In genomic region chr13:63075331-63075855, GRCm38 (mm10) we compare ENCODE assay signal across 21 mouse cellular contexts.
"Had no signal": no experiment of that assay in that cellular context is flagged by ENCODE, and none has a peak within 500 bp of the region (broad histone marks: within the 10 kb centered on the region; RNA-seq: fewer than 3 reads in every experiment).

No protein-coding gene starts in this region.

- H3K4me1 ChIP-seq: hindbrain, embryonic 15.5 days; kidney, embryonic 15.5 days had no signal

- H3K9me3 ChIP-seq: hindbrain, embryonic 13.5 days; hindbrain, embryonic 15.5 days; kidney, embryonic 15.5 days; limb, embryonic 13.5 days; limb, embryonic 15.5 days had no signal

- ATAC-seq: forebrain, postnatal 0 days; hindbrain, postnatal 0 days had no signal

- DNase-seq: forebrain, postnatal 0 days; gastrocnemius, postnatal 14 days; gastrocnemius, postnatal 36 days; heart, adult 18-20 months; heart, postnatal 10 days; kidney, adult 11 months; kidney, adult 2 months; kidney, adult 9 months; kidney, postnatal 14 days; kidney, postnatal 36 days; layer of hippocampus, adult 9-11 months; layer of hippocampus, postnatal 36 days; left cerebral cortex, postnatal 4 days had no signal

- H3K36me3 ChIP-seq: hindbrain, embryonic 13.5 days; hindbrain, embryonic 15.5 days; kidney, embryonic 15.5 days; limb, embryonic 13.5 days; limb, embryonic 15.5 days had no signal

- H3K4me2 ChIP-seq: heart, embryonic 11.5 days; hindbrain, embryonic 13.5 days; hindbrain, embryonic 15.5 days; kidney, embryonic 15.5 days; limb, embryonic 13.5 days; limb, embryonic 15.5 days had no signal

- H3K27me3 ChIP-seq: hindbrain, embryonic 13.5 days; hindbrain, embryonic 15.5 days; kidney, embryonic 15.5 days; limb, embryonic 13.5 days; limb, embryonic 15.5 days had no signal

- H3K27ac ChIP-seq: hindbrain, embryonic 13.5 days; hindbrain, embryonic 15.5 days; hindbrain, postnatal 0 days; kidney, embryonic 15.5 days; kidney, postnatal 0 days had no signal

- H3K4me3 ChIP-seq: hindbrain, embryonic 13.5 days; hindbrain, embryonic 15.5 days; kidney, embryonic 15.5 days; limb, embryonic 13.5 days; limb, embryonic 15.5 days had no signal

- H3K9ac ChIP-seq: forebrain, postnatal 0 days; hindbrain, embryonic 13.5 days; hindbrain, embryonic 15.5 days; kidney, embryonic 15.5 days; limb, embryonic 13.5 days; limb, embryonic 15.5 days had no signal
